Mouse (Mus musculus) neural tube, embryonic 14.5 days (tissue): ENCODE results near the gene Ripor3. TPM values are rescaled to one million over a fixed set of nuclear protein-coding genes. Genes with fewer than 3 reads are reported as not detected.

ENCODE experiments used
- ATAC-seq: fragments of 200-750 bp; cut with Nextera tagmentation; 2 replicates; pipeline ENCODE4 v1.8.0; 2017; ENCODE audit warnings: low read depth, mild to moderate bottlenecking, moderate TSS enrichment, moderate library complexity
- H3K27ac ChIP-seq: fragments of 300-500 bp; sonication (generic); 2 replicates; pipeline ENCODE4 v1.5.1; 2014; ENCODE audit warnings: low read depth, mild to moderate bottlenecking, control low read depth, low read length, moderate library complexity, mixed read lengths
- H3K27me3 ChIP-seq: fragments of 300-500 bp; sonication (generic); 2 replicates; pipeline ENCODE4 v1.6.1; 2014; ENCODE audit warnings: low read length; ENCODE audit not compliant: control insufficient read depth, insufficient read depth
- H3K36me3 ChIP-seq: fragments of 300-500 bp; sonication (generic); 2 replicates; pipeline ENCODE4 v1.6.1; 2014; ENCODE audit warnings: low read length, mixed read lengths; ENCODE audit not compliant: control insufficient read depth, insufficient read depth
- H3K4me1 ChIP-seq: fragments of 300-500 bp; sonication (generic); 2 replicates; pipeline ENCODE4 v1.6.1; 2014; ENCODE audit warnings: low read length; ENCODE audit not compliant: control insufficient read depth, insufficient read depth
- H3K4me2 ChIP-seq: fragments of 300-500 bp; sonication (generic); 2 replicates; pipeline ENCODE4 v1.6.1; 2014; ENCODE audit warnings: mild to moderate bottlenecking, low read depth, low read length, control low read depth
- H3K4me3 ChIP-seq: fragments of 300-500 bp; sonication (generic); 2 replicates; pipeline ENCODE4 v1.5.1; 2014; ENCODE audit warnings: low read depth, low read length, control low read depth, mixed read lengths
- H3K9ac ChIP-seq: fragments of 300-500 bp; sonication (generic); replicated peaks from 2 replicates; pipeline ENCODE4 v1.6.1; 2014; ENCODE audit warnings: low read depth, mild to moderate bottlenecking, control low read depth, low read length, mixed read lengths
- H3K9me3 ChIP-seq: fragments of 300-500 bp; sonication (generic); 2 replicates; pipeline ENCODE4 v1.6.1; 2016; ENCODE audit warnings: low read length; ENCODE audit not compliant: control insufficient read depth
- WGBS: fragments of 180-500 bp; shearing (Covaris S2); extraction: QIAGEN DNeasy Blood & Tissue Kit; methylation state at CpG from one replicate; pipeline ENCODE4 v1.1.7; 2014; 5-methylcytosine and 5-hydroxymethylcytosine counted together
- polyA plus RNA-seq: library from polyadenylated mRNA; unstranded; fragments of >200 nt; fragmentation: Nextera tagmentation; extraction: Ambion mirVana; gene quantifications from 2 replicates; pipeline ENCODE4 v1.2.1, GENCODE M21; 2014

Gene Ripor3
- polyA plus RNA-seq, 1 experiment from 2014 or later = 0.09 TPM

DNA sequence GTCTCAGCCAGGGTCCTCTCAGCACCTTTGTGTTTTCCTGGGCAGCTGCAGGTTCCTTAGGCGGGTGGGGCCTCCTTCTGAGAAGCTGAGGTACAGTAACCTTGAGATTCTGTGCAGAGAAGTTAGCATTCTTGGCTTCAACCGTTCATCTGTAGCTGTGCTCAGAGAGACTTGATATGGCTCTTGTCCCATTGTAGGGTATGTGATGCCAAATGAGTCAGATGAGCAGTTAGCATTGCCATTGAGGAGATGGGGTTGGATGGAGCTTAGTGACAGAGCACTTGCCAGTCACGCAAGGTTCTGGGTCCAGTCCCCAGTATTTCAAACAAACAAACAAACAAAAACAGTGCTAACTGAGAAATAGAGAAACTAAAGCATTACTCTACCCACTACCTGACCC is 44.5 kb downstream of the Ripor3 start:
- Histone ChIP-seq H3K9me3 (no peaks in the 10 kb centered on the region), H3K4me2 (no peak overlapping the region), H3K4me3 (no peak overlapping the region), H3K36me3 (peaks cover 50% of the 10 kb centered on the region), H3K27me3 (no peaks in the 10 kb centered on the region), H3K27ac (no peak overlapping the region), H3K9ac (no peak overlapping the region), H3K4me1 (no peaks in the 10 kb centered on the region)
- WGBS = 96% methylated on average over 3 of the region's 3 CpGs
- ATAC-seq = no peak

DNA sequence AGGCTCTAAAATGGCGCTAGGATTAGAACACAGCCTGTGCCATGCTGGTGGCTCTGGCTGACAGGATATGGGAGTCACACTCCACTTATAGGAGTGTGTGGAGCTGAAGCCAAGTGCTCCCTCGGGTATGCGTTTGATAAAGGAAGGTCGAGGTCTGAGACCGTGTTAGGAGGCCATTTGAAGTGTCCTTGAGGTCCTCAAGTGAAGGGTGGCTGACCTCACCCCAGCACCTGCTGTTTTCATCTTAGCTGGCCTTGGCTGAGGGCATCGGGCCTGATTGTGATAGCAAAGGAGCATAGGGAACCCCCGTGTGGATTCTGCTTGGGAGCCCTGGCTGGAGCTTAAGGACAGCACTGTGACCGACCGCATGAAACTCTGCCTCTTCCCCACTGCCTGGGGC is 46.1 kb downstream of the Ripor3 start:
- Histone ChIP-seq H3K27me3 (no peaks in the 10 kb centered on the region), H3K9ac (no peak overlapping the region), H3K4me3 (no peak overlapping the region), H3K9me3 (no peaks in the 10 kb centered on the region), H3K36me3 (peaks cover 45% of the 10 kb centered on the region), H3K4me2 (no peak overlapping the region), H3K4me1 (peaks cover 4% of the 10 kb centered on the region; the same call in 1 of the 2 replicates), H3K27ac (no peak overlapping the region)
- WGBS = 90% methylated on average over 9 of the region's 9 CpGs
- no peak for ATAC-seq

DNA sequence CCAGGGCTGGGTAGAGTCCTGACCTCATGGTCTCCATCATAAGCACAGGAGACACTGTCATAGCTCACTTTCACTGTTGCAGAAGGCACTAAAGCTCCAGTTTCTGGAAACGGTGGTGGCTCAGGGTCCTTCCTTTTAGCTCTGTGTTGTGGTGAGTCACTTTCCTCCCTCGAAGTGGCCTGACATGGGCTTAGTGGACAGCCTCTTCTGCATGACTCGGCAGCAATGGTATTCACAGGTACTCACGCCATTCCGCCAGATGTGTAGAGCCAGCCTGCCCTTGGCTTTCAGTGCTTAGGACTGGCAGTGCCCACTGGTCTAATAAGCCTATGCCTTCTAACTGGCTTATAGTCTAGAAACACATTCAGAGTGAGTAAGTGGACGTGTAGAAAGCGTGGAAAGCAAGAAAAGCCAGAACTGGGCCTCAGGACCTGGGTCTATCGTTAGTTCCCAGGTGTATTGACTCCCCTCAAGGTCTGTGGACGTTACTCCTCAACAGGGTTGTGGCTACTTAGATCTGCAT is 46.6 kb downstream of the Ripor3 start:
- 93% methylated on average over 9 of the region's 9 CpGs for WGBS

DNA sequence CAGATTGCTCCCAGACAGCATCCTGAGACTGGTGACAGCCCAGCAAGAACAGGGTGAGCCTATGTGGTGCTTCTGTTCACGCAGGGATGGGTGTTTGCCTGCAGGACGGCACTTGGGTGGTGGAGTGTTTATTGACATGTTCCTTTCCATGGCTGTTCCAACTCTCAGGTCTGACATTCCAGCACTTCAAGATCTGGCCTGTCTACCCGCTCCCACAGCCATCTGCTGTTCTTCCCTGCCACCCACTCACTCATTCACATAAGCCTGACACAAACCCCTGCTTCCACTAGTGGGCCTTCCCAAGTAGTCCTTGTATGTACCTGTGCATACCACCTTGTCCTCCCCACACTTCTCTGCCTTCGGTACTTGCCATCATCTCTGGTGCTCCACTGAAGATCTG is 47.2 kb downstream of the Ripor3 start:
- no peak overlapping the region for H3K4me2 ChIP-seq

More for the DNA sequence above, 46.6 kb downstream of the Ripor3 start:
- Histone ChIP-seq H3K4me1 (peaks cover 5% of the 10 kb centered on the region; the same call in 1 of the 2 replicates), H3K4me2 (no peak overlapping the region), H3K4me3 (no peak overlapping the region), H3K27me3 (no peaks in the 10 kb centered on the region), H3K36me3 (peaks cover 43% of the 10 kb centered on the region), H3K27ac (no peak overlapping the region), H3K9ac (no peak overlapping the region), H3K9me3 (no peaks in the 10 kb centered on the region)
- ATAC-seq = no peak

DNA sequence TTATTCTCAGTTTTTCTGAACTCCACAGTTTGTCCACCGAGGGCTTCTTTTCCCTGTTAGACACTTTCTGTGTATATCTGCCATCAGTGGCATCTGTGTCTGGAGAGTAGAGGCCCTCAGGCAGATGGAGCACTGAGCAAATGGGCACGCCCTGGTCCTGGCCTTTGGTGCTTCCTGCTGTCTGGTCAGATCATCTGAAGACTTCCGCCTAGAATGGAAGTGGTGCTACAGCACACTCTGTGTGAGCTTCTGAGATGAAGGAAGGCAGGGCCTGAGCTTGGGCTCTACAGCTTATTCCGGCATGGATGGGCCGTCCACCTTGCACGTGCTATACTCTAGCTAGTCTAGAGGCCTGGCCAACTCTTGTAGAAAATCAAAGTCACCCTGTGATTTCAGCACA is 48.1 kb downstream of the Ripor3 start:
- no peak overlapping the region for H3K4me2 ChIP-seq
- 92% methylated on average over 6 of the region's 6 CpGs for WGBS

More for the DNA sequence above, 47.2 kb downstream of the Ripor3 start:
- no peak for ATAC-seq
- Histone ChIP-seq H3K36me3 (peaks cover 39% of the 10 kb centered on the region), H3K9me3 (no peaks in the 10 kb centered on the region), H3K27me3 (no peaks in the 10 kb centered on the region), H3K9ac (no peak overlapping the region), H3K4me1 (peaks cover 5% of the 10 kb centered on the region; the same call in 1 of the 2 replicates), H3K4me3 (no peak overlapping the region), H3K27ac (no peak overlapping the region)
- WGBS = 87% methylated on average over 4 of the region's 4 CpGs

DNA sequence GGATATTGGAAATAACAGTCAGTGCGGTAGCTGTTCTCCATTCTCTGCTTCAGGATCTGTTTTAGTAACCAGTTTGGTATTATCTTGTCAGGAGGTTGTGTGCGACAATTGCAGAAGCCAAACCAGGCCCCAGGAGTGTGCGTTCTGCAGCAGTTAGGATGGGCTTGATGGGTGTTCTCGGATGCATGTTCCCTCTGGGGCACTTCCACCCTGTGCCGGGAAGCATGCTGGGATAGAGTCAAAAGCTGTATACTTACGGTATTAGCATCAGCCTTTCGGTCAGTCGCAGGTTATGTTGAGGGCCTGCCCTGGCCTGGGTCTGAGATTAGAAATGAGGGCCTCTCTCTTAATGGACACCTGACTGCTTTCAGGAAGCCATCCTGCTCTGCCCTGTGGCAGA is 49.8 kb downstream of the Ripor3 start:
- Histone ChIP-seq H3K27me3 (no peaks in the 10 kb centered on the region), H3K9me3 (no peaks in the 10 kb centered on the region), H3K27ac (no peak overlapping the region), H3K9ac (no peak overlapping the region), H3K4me1 (peaks cover 5% of the 10 kb centered on the region; the same call in 1 of the 2 replicates), H3K4me2 (no peak overlapping the region), H3K4me3 (no peak overlapping the region), H3K36me3 (peaks cover 17% of the 10 kb centered on the region)
- WGBS = 78% methylated on average over 8 of the region's 8 CpGs
- ATAC-seq = no peak

More for the DNA sequence above, 48.1 kb downstream of the Ripor3 start:
- Histone ChIP-seq H3K36me3 (peaks cover 33% of the 10 kb centered on the region), H3K9ac (no peak overlapping the region), H3K4me3 (no peak overlapping the region), H3K27me3 (no peaks in the 10 kb centered on the region), H3K4me1 (peaks cover 5% of the 10 kb centered on the region; the same call in 1 of the 2 replicates), H3K9me3 (no peaks in the 10 kb centered on the region), H3K27ac (no peak overlapping the region)
- no peak for ATAC-seq

DNA sequence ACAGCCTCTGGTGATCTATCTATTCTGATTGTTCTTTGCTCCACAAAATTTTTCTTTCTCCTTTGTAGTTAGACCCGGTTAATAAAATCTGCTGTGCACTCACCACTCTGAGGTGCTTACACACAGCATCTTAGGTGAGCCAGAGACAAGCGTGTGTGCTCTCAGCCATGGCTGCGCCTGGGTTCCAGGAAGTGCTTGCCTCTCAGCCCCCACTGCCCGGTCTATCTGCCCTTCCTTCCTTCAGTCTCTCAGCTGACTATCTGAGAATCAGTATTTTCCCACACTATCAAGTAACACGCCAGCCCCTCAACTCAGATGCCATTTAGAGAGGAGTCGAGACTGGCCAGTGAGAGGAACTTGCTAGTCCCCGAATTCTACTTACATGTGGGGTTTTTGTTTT is 50.4 kb downstream of the Ripor3 start:
- Histone ChIP-seq H3K4me2 (no peak overlapping the region), H3K4me3 (no peak overlapping the region), H3K27ac (no peak overlapping the region), H3K9ac (no peak overlapping the region), H3K36me3 (peaks cover 11% of the 10 kb centered on the region), H3K27me3 (no peaks in the 10 kb centered on the region), H3K9me3 (no peaks in the 10 kb centered on the region), H3K4me1 (peaks cover 5% of the 10 kb centered on the region; the same call in 1 of the 2 replicates)
- 86% methylated on average over 7 of the region's 7 CpGs for WGBS
- ATAC-seq = no peak

DNA sequence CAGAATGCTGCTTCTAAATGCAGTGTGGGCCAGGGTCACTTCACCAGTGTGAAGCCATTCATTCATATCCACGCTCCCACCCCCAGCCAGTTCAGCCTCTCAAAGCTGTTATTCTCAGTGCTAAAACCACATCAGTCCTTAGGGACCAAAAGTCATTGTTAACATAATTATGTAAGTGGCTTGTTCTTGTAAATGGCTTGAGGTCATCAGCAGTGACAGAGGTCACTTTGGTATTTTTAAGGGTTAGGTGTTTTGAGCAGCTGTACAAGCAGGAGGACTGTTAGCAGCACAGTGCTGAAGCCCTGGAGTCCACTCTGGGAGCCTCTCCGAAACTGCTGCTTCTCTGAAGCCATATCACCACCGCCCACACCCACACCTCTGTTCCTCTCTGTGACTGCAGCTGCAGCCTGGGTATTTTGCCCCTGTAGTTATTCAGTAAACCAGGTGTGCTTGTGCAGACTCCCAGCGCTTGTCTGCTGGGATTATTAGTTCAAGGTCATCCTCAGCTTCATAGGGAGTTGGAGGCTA is 51.0 kb downstream of the Ripor3 start:
- H3K36me3 ChIP-seq = peaks cover 6% of the 10 kb centered on the region
- no peak overlapping the region for H3K9ac ChIP-seq
- H3K27me3 ChIP-seq = no peaks in the 10 kb centered on the region
- H3K9me3 ChIP-seq = no peaks in the 10 kb centered on the region
- no peak for ATAC-seq
- H3K4me1 ChIP-seq = peaks cover 5% of the 10 kb centered on the region; the same call in 1 of the 2 replicates
- WGBS = 79% methylated on average over 4 of the region's 4 CpGs
- H3K4me2 ChIP-seq = no peak overlapping the region
- no peak overlapping the region for H3K4me3 ChIP-seq
- H3K27ac ChIP-seq = no peak overlapping the region

DNA sequence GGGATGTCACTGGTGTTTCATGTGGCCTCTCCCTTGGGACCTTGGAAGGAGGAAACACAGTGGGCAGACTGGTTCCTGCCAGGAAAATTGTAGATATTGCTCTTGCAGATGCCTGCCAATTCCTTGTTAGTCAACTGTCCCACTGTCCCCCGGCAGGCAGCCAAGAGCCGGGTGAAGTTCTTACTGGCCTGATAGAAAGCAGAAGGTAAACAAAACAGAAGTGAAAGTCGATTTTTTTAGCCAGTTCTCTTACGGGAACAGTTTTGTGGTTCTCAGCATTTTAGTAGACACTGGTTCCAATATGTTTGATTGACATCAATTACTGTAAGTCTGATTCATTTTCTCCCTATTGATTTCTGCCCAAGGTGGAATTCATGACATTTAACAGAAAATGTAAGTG is 51.6 kb downstream of the Ripor3 start:
- ATAC-seq = no peak
- WGBS = 68% methylated on average over 4 of the region's 4 CpGs
- no peak overlapping the region for H3K4me2 ChIP-seq

More for the DNA sequence above, 51.6 kb downstream of the Ripor3 start:
- H3K4me1 ChIP-seq = peaks cover 5% of the 10 kb centered on the region; the same call in 1 of the 2 replicates
- H3K9me3 ChIP-seq = no peaks in the 10 kb centered on the region
- peaks cover 6% of the 10 kb centered on the region for H3K36me3 ChIP-seq
- no peak overlapping the region for H3K9ac ChIP-seq
- no peaks in the 10 kb centered on the region for H3K27me3 ChIP-seq
- H3K4me3 ChIP-seq = no peak overlapping the region
- no peak overlapping the region for H3K27ac ChIP-seq
